Mouse (Mus musculus) bone marrow macrophage, adult 2 months (primary cell): ENCODE measurements at regions not wholly inside any gene's neighbourhood (a gene's known extent, or its start where the extent isn't known, plus 50 kb on each side); places are given as distances from the start of the nearest gene placed in this dataset.

Experiments used
- H3K27ac ChIP-seq: 2 replicates; pipeline ENCODE4 v1.5.1; 2012; ENCODE audit warnings: low read depth, low read length; ENCODE audit not compliant: insufficient read depth
- H3K4me1 ChIP-seq: 2 replicates; pipeline ENCODE4 v1.6.1; 2012; ENCODE audit warnings: low read length; ENCODE audit not compliant: control insufficient read depth, insufficient read depth
- H3K4me3 ChIP-seq: 2 replicates; pipeline ENCODE4 v1.5.1; 2012; ENCODE audit warnings: mild to moderate bottlenecking, low read length, moderate library complexity; ENCODE audit not compliant: insufficient read depth
- CTCF ChIP-seq: IDR thresholded peaks from 2 replicates; pipeline ENCODE4 v1.5.1; 2012; ENCODE audit warnings: low read depth, mild to moderate bottlenecking, low read length, moderate library complexity
- POLR2A ChIP-seq: IDR thresholded peaks from 2 replicates; pipeline ENCODE4 v1.6.1; 2012; ENCODE audit warnings: mild to moderate bottlenecking, low read depth, low read length, borderline replicate concordance

DNA sequence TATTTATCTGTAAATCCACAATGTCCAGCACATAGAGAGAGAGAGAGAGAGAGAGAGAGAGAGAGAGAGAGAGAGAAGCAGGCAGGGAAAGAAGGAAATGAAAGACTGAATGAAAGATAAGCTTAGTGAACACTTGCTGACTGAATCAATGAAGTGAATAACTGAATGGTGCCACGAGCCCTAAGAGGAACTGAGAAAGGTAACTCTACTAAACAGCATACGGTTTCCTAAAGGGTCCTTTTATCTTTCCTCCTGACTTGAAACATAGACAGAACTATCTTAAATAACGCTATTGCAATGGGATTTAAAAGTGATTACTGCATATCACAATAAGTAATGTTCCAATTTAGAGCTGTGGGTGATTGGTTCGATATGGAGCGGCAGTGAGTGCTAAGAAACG is 121.0 kb downstream of the Rbm26 start:
- TF ChIP-seq POLR2A: no peak
- TF ChIP-seq CTCF: no peak
- Histone ChIP-seq H3K4me1 (0 out of 2 replicates have a peak, but pooled peaks cover 2% of the 10 kb centered on the region), H3K4me3 (no peak overlapping the region), H3K27ac (no peak overlapping the region)

DNA sequence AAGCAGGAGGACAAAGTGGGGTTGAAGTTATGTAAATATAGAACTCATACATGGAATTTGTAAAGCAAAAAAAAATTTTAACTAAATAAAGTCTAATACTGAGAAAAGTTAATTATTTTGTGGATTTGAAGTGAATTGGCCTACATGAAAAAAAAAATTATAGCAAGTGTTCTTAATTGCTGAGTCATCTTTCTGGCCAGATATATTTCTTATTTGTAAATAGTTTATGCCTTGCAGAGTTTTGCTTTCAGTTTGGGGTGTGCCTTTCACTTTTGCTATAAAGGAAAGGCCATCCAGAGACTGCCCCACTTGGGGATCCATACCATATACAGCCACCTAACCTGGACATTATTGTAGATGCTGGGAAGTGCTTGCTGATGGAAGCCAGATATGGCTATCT is 138.3 kb downstream of the Rbm26 start:
- Histone ChIP-seq H3K27ac (no peak overlapping the region), H3K4me3 (no peak overlapping the region), H3K4me1 (no peaks in the 10 kb centered on the region)
- TF ChIP-seq CTCF (no peak), POLR2A (no peak)

DNA sequence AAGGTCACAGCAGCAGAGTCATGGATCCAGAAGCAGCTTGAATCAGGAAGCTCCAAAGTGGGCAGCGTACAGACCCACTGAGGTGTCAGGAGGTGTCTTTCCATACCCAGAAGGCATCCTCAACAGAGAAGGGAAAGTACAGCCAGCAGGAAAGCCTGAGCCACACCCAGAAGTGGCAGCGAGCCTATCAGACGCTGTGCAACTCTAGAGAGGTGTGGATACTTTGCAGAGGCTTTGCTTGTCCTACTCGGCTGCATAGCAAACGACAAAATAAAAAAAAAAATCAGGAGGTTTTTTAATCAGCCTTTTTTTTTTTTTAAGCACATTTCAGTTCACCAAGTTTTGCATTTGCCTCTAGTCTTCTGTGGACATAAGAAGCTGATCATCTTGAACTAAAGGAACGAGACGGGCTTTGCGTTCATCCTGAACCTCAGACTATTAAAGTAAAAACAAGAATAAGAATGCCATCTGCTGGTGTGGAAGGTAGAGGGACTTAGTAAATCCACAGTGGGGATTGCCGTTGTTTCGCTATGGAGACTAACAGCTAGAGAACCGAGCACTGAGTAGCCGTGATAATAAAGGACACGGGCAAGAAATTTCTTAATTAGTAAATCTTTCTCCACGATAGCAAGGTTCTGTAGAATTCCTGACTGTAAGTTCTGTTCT is 142.3 kb downstream of the Rbm26 start:
- TF ChIP-seq CTCF (no peak), POLR2A (no peak)

DNA sequence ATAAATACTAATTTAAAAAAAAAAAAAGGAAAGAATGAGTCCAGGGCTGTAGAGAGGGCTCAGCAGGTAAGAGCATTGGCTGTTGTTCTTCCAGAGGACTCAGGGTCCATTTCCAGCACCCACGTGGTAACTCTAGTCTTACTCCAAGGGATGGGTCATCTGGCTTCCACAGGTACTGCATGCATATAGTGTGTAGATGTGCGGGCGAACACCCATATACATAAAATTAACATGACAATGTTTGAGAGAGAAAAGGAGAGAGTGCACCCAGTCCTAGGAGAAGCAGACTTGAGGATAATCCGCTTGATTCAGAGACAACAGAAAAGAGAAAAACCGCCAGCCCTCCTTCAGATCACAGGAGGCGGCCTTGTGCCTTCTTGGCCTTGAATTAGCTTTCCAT is 157.2 kb downstream of the Rbm26 start:
- no peak for TF ChIP-seq POLR2A
- no peak for TF ChIP-seq CTCF
- no peak overlapping the region for H3K27ac ChIP-seq
- H3K4me3 ChIP-seq: no peak overlapping the region
- H3K4me1 ChIP-seq: no peaks in the 10 kb centered on the region

More for the DNA sequence above, 142.3 kb downstream of the Rbm26 start:
- Histone ChIP-seq H3K4me3 (peak overlapping the region; percentile 7; the same call in 1 of the 2 replicates), H3K27ac (no peak overlapping the region), H3K4me1 (no peaks in the 10 kb centered on the region)

DNA sequence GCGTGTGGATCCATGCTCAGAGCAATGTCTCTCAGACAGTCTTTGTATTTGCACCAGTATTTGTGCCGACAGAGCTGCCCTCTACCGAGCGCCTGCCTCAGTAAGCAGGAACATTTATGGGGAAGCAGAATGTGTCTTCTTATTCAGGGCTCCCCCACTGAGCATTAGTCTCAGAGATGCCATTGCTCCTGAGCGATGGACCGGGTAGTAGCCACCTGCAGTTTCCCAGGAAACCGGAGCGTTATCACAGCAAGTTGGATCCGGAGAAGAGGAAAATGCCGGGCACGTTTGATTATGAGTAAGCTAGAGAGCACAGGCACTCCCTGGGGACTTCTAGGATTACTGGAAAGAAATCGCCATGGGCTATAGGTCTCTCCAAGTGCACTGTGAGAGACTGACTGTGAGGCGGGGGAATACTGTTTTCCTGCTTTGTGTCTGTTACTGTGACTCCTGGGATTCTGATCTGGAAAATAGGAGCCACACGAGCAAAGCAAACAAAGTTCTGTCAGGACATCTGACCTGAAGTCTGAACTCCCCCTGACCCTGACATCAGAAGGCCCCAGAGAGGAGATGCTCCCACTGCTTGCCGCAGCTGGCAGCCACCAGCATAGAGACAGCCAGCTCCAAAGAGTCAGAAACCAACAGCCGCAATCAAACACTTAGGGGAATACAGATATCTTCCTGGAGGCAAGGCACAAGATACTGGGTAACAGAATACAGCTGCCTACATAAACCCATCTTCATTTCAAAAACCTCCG is 160.9 kb downstream of the Rbm26 start:
- Histone ChIP-seq H3K27ac (no peak overlapping the region), H3K4me1 (no peaks in the 10 kb centered on the region), H3K4me3 (no peak overlapping the region)
- TF ChIP-seq CTCF (no peak), POLR2A (no peak)

DNA sequence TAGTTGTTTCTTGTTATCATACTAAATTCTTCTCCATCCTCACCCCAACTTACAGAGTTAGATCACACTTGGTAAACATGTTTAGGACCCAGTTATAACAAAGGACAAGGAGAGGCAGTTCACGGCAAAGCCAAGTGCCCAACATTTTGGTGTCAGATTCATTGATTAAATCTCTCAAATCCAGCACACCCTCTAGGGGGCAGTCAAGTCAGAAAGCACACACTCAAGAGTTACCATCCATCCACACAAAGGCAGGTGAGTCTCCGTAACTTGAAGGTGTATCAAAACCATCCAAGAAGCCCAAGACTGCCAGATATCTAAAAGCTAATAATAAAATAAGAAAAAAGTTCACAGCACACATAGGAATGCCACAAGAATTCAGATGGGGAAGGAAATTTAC is 161.8 kb downstream of the Rbm26 start:
- H3K4me3 ChIP-seq: no peak overlapping the region
- TF ChIP-seq CTCF: no peak
- TF ChIP-seq POLR2A: no peak

DNA sequence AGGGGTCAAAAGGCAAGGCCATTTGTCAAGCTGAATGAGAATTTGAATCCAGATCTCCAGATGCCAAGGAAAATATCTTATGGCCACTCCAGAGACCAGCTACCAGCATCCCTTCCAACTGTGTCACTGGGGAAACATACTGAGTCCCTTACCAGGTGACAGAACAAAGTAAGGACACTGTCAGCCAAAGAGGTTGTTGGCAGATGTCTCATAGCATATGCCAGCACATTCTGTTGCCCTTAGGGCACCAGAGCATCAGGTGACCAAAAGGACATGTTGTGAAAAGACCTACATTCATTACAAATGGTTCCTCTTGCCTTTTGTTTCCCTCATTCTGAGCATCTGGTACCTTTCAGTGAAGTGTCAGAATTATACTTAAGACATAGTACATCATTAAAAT is 166.4 kb downstream of the Rbm26 start:
- TF ChIP-seq POLR2A (no peak), CTCF (no peak)
- Histone ChIP-seq H3K27ac (no peak overlapping the region), H3K4me1 (no peaks in the 10 kb centered on the region), H3K4me3 (no peak overlapping the region)

More for the DNA sequence above, 161.8 kb downstream of the Rbm26 start:
- H3K27ac ChIP-seq: no peak overlapping the region
- no peaks in the 10 kb centered on the region for H3K4me1 ChIP-seq

DNA sequence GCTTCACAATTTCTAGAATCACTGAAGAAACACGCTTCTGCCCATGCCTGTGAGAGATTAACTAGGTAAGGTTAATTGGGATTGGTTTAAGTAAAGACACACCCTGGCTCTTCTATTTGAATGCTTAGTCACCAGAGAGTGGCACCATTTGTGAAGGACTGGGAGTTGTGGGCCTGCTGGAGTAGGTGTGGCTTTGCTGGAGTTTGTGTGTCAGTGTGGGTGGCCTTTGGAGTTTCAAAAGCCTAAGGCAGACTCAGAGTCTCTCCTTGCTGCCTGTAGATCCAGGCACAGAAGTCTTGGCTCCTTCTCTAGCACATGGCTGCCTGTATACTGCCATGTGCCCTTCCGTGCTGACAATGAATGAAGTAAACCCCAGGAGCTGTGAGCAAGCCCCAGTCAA is 168.8 kb downstream of the Rbm26 start:
- Histone ChIP-seq H3K4me3 (no peak overlapping the region), H3K27ac (no peak overlapping the region), H3K4me1 (no peaks in the 10 kb centered on the region)
- TF ChIP-seq CTCF (no peak), POLR2A (no peak)

DNA sequence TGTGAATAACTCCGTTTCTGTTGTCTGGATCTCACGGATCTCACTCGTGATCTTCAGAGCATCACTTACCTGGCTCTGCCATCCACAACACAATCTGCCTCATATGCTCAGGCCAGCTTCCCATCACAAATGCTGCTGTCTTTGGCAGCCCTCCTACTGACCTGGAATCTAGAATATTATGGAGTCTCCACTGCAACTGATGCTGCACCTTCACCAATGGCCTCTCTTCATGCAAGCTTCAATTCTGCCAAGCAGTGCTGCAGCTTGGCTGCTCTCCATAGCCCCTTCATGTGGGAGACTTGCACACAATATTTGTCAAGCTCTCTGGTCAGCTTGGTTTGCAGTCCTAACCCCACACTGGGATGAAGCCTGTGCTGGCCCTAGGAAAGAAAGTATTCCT is 183.1 kb downstream of the Rbm26 start:
- no peak overlapping the region for H3K27ac ChIP-seq
- no peak overlapping the region for H3K4me3 ChIP-seq
- TF ChIP-seq POLR2A (no peak), CTCF (no peak)
- H3K4me1 ChIP-seq: no peaks in the 10 kb centered on the region

DNA sequence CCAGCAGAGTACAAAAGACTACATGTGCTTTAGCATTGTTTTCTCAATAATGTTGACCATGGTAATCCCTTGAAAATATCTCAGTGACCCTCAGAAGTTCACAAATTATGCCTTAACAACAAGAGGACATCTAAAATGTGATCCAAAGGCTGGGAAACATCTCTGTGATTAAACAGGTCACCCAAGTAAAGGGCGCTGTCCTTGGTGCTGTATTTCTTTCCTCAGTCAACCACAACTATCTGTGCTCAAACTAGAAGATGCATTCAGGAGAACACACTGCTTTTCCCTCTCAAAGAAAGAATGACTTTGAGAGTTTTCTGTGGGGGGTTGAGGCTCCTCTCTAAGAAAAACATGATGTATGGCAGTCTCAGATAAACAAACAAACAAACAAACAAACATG is 211.1 kb downstream of the Rbm26 start:
- no peak overlapping the region for H3K4me3 ChIP-seq
- TF ChIP-seq POLR2A (no peak), CTCF (no peak)
- H3K4me1 ChIP-seq: no peaks in the 10 kb centered on the region
- no peak overlapping the region for H3K27ac ChIP-seq
